Mouse (Mus musculus): ENCODE results near the gene Mc1r. TPM values are rescaled to one million over a fixed set of nuclear protein-coding genes. Genes with fewer than 3 reads are reported as not detected.
"Not testable (repeated sequence)": the region's sequence is repeated elsewhere in the genome, so short reads cannot be mapped to it uniquely, and the experiment has no call there.

The Mc1r gene
- polyA plus RNA-seq, 1 experiment from 2014 or later = not detected

GRCm38 (mm10) chr8:123442871-123443575 is 36.1 kb downstream of the Mc1r start:
- H3K4me3 ChIP-seq (replicated peaks) = peak overlapping the region; percentile 68
- H3K9ac ChIP-seq = peak overlapping the region; percentile 60
- ATAC-seq (replicated peaks; ENCODE audit: low FRiP score) = peak; percentile 95
- H3K27ac ChIP-seq = peak overlapping the region; percentile 86
- H3K4me2 ChIP-seq = peak overlapping the region; percentile 65
- H3K36me3 ChIP-seq = no peaks in the 10 kb centered on the region
- WGBS = 1% methylated on average over 41 of the region's 41 CpGs
- no peaks in the 10 kb centered on the region for H3K27me3 ChIP-seq
- H3K4me1 ChIP-seq = peaks cover 13% of the 10 kb centered on the region
- H3K9me3 ChIP-seq (replicated peaks) = no peaks in the 10 kb centered on the region

- H3K4me1 ChIP-seq = peaks cover 13% of the 10 kb centered on the region
- H3K36me3 ChIP-seq = no peaks in the 10 kb centered on the region
- H3K27me3 ChIP-seq = no peaks in the 10 kb centered on the region
- H3K9ac ChIP-seq = peak overlapping the region; percentile 60
- peak overlapping the region; percentile 65 for H3K4me2 ChIP-seq
- WGBS = 22% methylated on average over 4 of the region's 4 CpGs
- no peaks in the 10 kb centered on the region for H3K9me3 ChIP-seq (replicated peaks)
- H3K27ac ChIP-seq = peak overlapping the region; percentile 86; the same call in 1 of the 2 replicates
- ATAC-seq (replicated peaks; ENCODE audit: low FRiP score) = peak; percentile 23; the same call in 1 of the 2 replicates
- H3K4me3 ChIP-seq (replicated peaks) = peak overlapping the region; percentile 68
These were observed 36.6 kb downstream of the Mc1r start for GRCm38 (mm10) chr8:123443576-123443921.

- no peak for ATAC-seq (replicated peaks; ENCODE audit: low FRiP score)
- Histone ChIP-seq H3K4me1 (peaks cover 13% of the 10 kb centered on the region), H3K9me3 (replicated peaks) (no peaks in the 10 kb centered on the region), H3K27me3 (no peaks in the 10 kb centered on the region), H3K4me3 (replicated peaks) (peak overlapping the region; percentile 68), H3K36me3 (peaks cover 2% of the 10 kb centered on the region; the same call in 1 of the 2 replicates), H3K4me2 (peak overlapping the region; percentile 65), H3K27ac (no peak overlapping the region), H3K9ac (no peak overlapping the region)
- WGBS = 79% methylated on average over 6 of the region's 6 CpGs
These were observed 37.2 kb downstream of the Mc1r start for GRCm38 (mm10) chr8:123444131-123444530.

GRCm38 (mm10) chr8:123445981-123446380 is 39.1 kb downstream of the Mc1r start:
- peaks cover 13% of the 10 kb centered on the region for H3K4me1 ChIP-seq
- no peak overlapping the region for H3K9ac ChIP-seq
- 86% methylated on average over 10 of the region's 10 CpGs for WGBS
- peaks cover 14% of the 10 kb centered on the region for H3K36me3 ChIP-seq
- no peak for ATAC-seq (replicated peaks; ENCODE audit: low FRiP score)
- no peaks in the 10 kb centered on the region for H3K27me3 ChIP-seq
- H3K27ac ChIP-seq = no peak overlapping the region
- H3K4me3 ChIP-seq (replicated peaks) = no peak overlapping the region
- H3K4me2 ChIP-seq = no peak overlapping the region
- no peaks in the 10 kb centered on the region for H3K9me3 ChIP-seq (replicated peaks)

- Histone ChIP-seq H3K9me3 (replicated peaks) (no peaks in the 10 kb centered on the region), H3K4me3 (replicated peaks) (no peak overlapping the region), H3K27me3 (no peaks in the 10 kb centered on the region), H3K27ac (no peak overlapping the region), H3K36me3 (peaks cover 20% of the 10 kb centered on the region), H3K4me1 (peaks cover 13% of the 10 kb centered on the region), H3K9ac (no peak overlapping the region), H3K4me2 (no peak overlapping the region)
- no peak for ATAC-seq (replicated peaks; ENCODE audit: low FRiP score)
- WGBS = 94% methylated on average over 6 of the region's 6 CpGs
These were observed 39.9 kb downstream of the Mc1r start for GRCm38 (mm10) chr8:123446799-123447198.

- H3K9me3 ChIP-seq (replicated peaks) = no peaks in the 10 kb centered on the region
- H3K4me2 ChIP-seq = no peak overlapping the region
- no peaks in the 10 kb centered on the region for H3K27me3 ChIP-seq
- H3K4me1 ChIP-seq = no peaks in the 10 kb centered on the region
- ATAC-seq (replicated peaks; ENCODE audit: low FRiP score) = no peak
- no peak overlapping the region for H3K27ac ChIP-seq
- 89% methylated on average over 5 of the region's 5 CpGs for WGBS
- no peak overlapping the region for H3K9ac ChIP-seq
- H3K36me3 ChIP-seq = peaks cover 57% of the 10 kb centered on the region
- H3K4me3 ChIP-seq (replicated peaks) = no peak overlapping the region
These were observed 43.9 kb downstream of the Mc1r start for GRCm38 (mm10) chr8:123450783-123451182.

GRCm38 (mm10) chr8:123451747-123452146 is 44.8 kb downstream of the Mc1r start:
- H3K27ac ChIP-seq; H3K4me3 ChIP-seq (replicated peaks); H3K27me3 ChIP-seq; ATAC-seq (replicated peaks; ENCODE audit: low FRiP score); H3K4me2 ChIP-seq; H3K4me1 ChIP-seq; H3K9ac ChIP-seq; H3K9me3 ChIP-seq (replicated peaks): not testable (repeated sequence)
- peaks cover 66% of the 10 kb centered on the region for H3K36me3 ChIP-seq
- WGBS = 94% methylated on average over 12 of the region's 12 CpGs

- Histone ChIP-seq H3K4me1 (no peaks in the 10 kb centered on the region), H3K36me3 (peaks cover 69% of the 10 kb centered on the region), H3K27me3 (no peaks in the 10 kb centered on the region), H3K4me3 (replicated peaks) (no peak overlapping the region), H3K9ac (no peak overlapping the region), H3K9me3 (replicated peaks) (no peaks in the 10 kb centered on the region), H3K27ac (no peak overlapping the region), H3K4me2 (no peak overlapping the region)
- no peak for ATAC-seq (replicated peaks; ENCODE audit: low FRiP score)
- WGBS = 67% methylated on average over 4 of the region's 4 CpGs
These were observed 45.2 kb downstream of the Mc1r start for GRCm38 (mm10) chr8:123452149-123452548.

- no peak overlapping the region for H3K27ac ChIP-seq
- H3K4me1 ChIP-seq = no peaks in the 10 kb centered on the region
- H3K4me2 ChIP-seq = no peak overlapping the region
- no peak for ATAC-seq (replicated peaks; ENCODE audit: low FRiP score)
- H3K4me3 ChIP-seq (replicated peaks) = no peak overlapping the region
- peaks cover 79% of the 10 kb centered on the region for H3K36me3 ChIP-seq
- no peak overlapping the region for H3K9ac ChIP-seq
- H3K27me3 ChIP-seq = no peaks in the 10 kb centered on the region
- no peaks in the 10 kb centered on the region for H3K9me3 ChIP-seq (replicated peaks)
- 77% methylated on average over 7 of the region's 7 CpGs for WGBS
These were observed 46.4 kb downstream of the Mc1r start for GRCm38 (mm10) chr8:123453291-123453690.

- 79% methylated on average over 5 of the region's 5 CpGs for WGBS
- Histone ChIP-seq H3K36me3 (peaks cover 86% of the 10 kb centered on the region), H3K4me1 (no peaks in the 10 kb centered on the region), H3K9me3 (replicated peaks) (no peaks in the 10 kb centered on the region), H3K27ac (no peak overlapping the region), H3K27me3 (no peaks in the 10 kb centered on the region), H3K9ac (no peak overlapping the region), H3K4me2 (no peak overlapping the region), H3K4me3 (replicated peaks) (no peak overlapping the region)
- ATAC-seq (replicated peaks; ENCODE audit: low FRiP score) = no peak
These were observed 47.0 kb downstream of the Mc1r start for GRCm38 (mm10) chr8:123453951-123454350.

GRCm38 (mm10) chr8:123454559-123454958 is 47.7 kb downstream of the Mc1r start:
- no peaks in the 10 kb centered on the region for H3K4me1 ChIP-seq
- peaks cover 87% of the 10 kb centered on the region for H3K36me3 ChIP-seq

More at GRCm38 (mm10) chr8:123454559-123454958, 47.7 kb downstream of the Mc1r start:
- H3K9ac ChIP-seq = no peak overlapping the region
- H3K9me3 ChIP-seq (replicated peaks) = no peaks in the 10 kb centered on the region
- no peak overlapping the region for H3K4me3 ChIP-seq (replicated peaks)
- H3K4me2 ChIP-seq = no peak overlapping the region
- no peak overlapping the region for H3K27ac ChIP-seq
- 95% methylated on average over 6 of the region's 6 CpGs for WGBS
- no peaks in the 10 kb centered on the region for H3K27me3 ChIP-seq
- ATAC-seq (replicated peaks; ENCODE audit: low FRiP score) = no peak

All from kidney, embryonic 15.5 days (tissue).